19 mouse cellular contexts compared by ENCODE assay signal in genomic region chr5:5618329-5618728, GRCm38 (mm10). TPM values are rescaled to one million over a fixed set of nuclear protein-coding genes. Genes with fewer than 3 reads are reported as not detected.
"Had no signal": no experiment of that assay in that cellular context is flagged by ENCODE, and none has a peak within 500 bp of the region (broad histone marks: within the 10 kb centered on the region; RNA-seq: fewer than 3 reads in every experiment).

No protein-coding gene starts in this region.

- H3K4me1 ChIP-seq: kidney, embryonic 15.5 days; liver, embryonic 13.5 days; lung, embryonic 15.5 days; megakaryocyte, embryonic 14.5 days; midbrain, embryonic 15.5 days; neural tube, embryonic 13.5 days had no signal

- H3K27me3 ChIP-seq: kidney, embryonic 15.5 days; liver, embryonic 13.5 days; lung, embryonic 15.5 days; megakaryocyte, embryonic 14.5 days; midbrain, embryonic 15.5 days; neural tube, embryonic 13.5 days had no signal

- H3K27ac ChIP-seq: kidney, embryonic 15.5 days; left cerebral cortex, adult 2 months; liver, embryonic 13.5 days; lung, embryonic 15.5 days; macrophage; midbrain, embryonic 15.5 days; neural tube, embryonic 13.5 days had no signal

- ATAC-seq: liver, postnatal 0 days; midbrain, embryonic 15.5 days had no signal

- H3K4me3 ChIP-seq: kidney, embryonic 15.5 days; left cerebral cortex, adult 2 months; liver, embryonic 13.5 days; lung, embryonic 15.5 days; megakaryocyte, embryonic 14.5 days; midbrain, embryonic 15.5 days; neural tube, embryonic 13.5 days had no signal

- H3K9ac ChIP-seq: kidney, embryonic 15.5 days; liver, embryonic 13.5 days; liver, postnatal 0 days; lung, embryonic 15.5 days; midbrain, embryonic 15.5 days; neural tube, embryonic 13.5 days had no signal

- H3K9me3 ChIP-seq: kidney, embryonic 15.5 days; liver, embryonic 13.5 days; lung, embryonic 15.5 days; megakaryocyte, embryonic 14.5 days; midbrain, embryonic 15.5 days; neural tube, embryonic 13.5 days had no signal

- DNase-seq: kidney, postnatal 14 days; liver; liver, embryonic 13.5 days; liver, postnatal 0 days; lung, postnatal 14 days; right cerebral cortex, adult 18-20 months; right cerebral cortex, postnatal 25 days; thymus, postnatal 4 days had no signal

- H3K36me3 ChIP-seq: kidney, embryonic 15.5 days; liver, embryonic 13.5 days; lung, embryonic 15.5 days; midbrain, embryonic 15.5 days; neural tube, embryonic 13.5 days had no signal

- H3K4me2 ChIP-seq: kidney, embryonic 15.5 days; liver, embryonic 13.5 days; lung, embryonic 15.5 days; midbrain, embryonic 11.5 days; midbrain, embryonic 15.5 days; neural tube, embryonic 13.5 days had no signal

RNA-seq across cellular contexts. Expression of gene Gm8773, which starts 44.7 kb away (rescaled TPM):
- total RNA-seq: layer of hippocampus, adult 8-10 months; left cerebral cortex, adult 2 months; monocyte, adult 5-6 weeks had no signal
- polyA plus RNA-seq: liver, postnatal 0 days; macrophage; small intestine, adult 2 months had no signal

RNA-seq across cellular contexts. Expression of gene Cfap69, which starts 45.7 kb away (rescaled TPM):
- polyA plus RNA-seq: macrophage had no signal
